Mouse (Mus musculus) hindbrain, embryonic 10.5 days (tissue): Measurements from ENCODE around the gene Ccm2. TPM values are rescaled to one million over a fixed set of nuclear protein-coding genes. Genes with fewer than 3 reads are reported as not detected.

Experiments
- DNase-seq: peaks from one replicate; pipeline ENCODE4 v3.0.0-alpha.2; 2017; ENCODE audit warnings: low spot score
- H3K27ac ChIP-seq: fragments of 300-500 bp; sonication (generic); 2 replicates; pipeline ENCODE4 v1.5.1; 2016; ENCODE audit warnings: mild to moderate bottlenecking, moderate library complexity
- H3K27me3 ChIP-seq: fragments of 300-500 bp; sonication (generic); 2 replicates; pipeline ENCODE4 v1.6.1; 2016; ENCODE audit warnings: mild to moderate bottlenecking; ENCODE audit not compliant: poor library complexity, insufficient read depth, severe bottlenecking
- H3K36me3 ChIP-seq: fragments of 300-500 bp; sonication (generic); 2 replicates; pipeline ENCODE4 v1.6.1; 2016; ENCODE audit warnings: mild to moderate bottlenecking, moderate library complexity
- H3K4me1 ChIP-seq: fragments of 300-500 bp; sonication (generic); replicated peaks from 2 replicates; pipeline ENCODE4 v1.6.1; 2016; ENCODE audit warnings: mild to moderate bottlenecking
- H3K4me3 ChIP-seq: fragments of 300-500 bp; sonication (generic); 2 replicates; pipeline ENCODE4 v1.5.1; 2016; ENCODE audit warnings: mild to moderate bottlenecking, moderate library complexity
- H3K9me3 ChIP-seq: fragments of 300-500 bp; sonication (generic); 2 replicates; pipeline ENCODE4 v1.6.1; 2016; ENCODE audit warnings: mild to moderate bottlenecking, moderate library complexity
- WGBS: fragments of 180-500 bp; shearing (Covaris S2); methylation state at CpG from one replicate; pipeline ENCODE4 v1.1.7; 2016; 5-methylcytosine and 5-hydroxymethylcytosine counted together
- polyA plus RNA-seq: library from polyadenylated mRNA; unstranded; fragments of >200 nt; fragmentation: Nextera tagmentation; extraction: Ambion mirVana; gene quantifications from 2 replicates; pipeline ENCODE4 v1.2.1, GENCODE M21; 2016

The Ccm2 gene
- polyA plus RNA-seq, 1 experiment from 2014 or later: 112 TPM

GRCm38 (mm10) chr11:6547037-6547680 lies 472 bp downstream of the Ccm2 start:
- Histone ChIP-seq H3K36me3 (peaks cover 34% of the 10 kb centered on the region), H3K4me3 (peak overlapping the region; percentile 87), H3K9me3 (no peaks in the 10 kb centered on the region), H3K4me1 (peaks cover 14% of the 10 kb centered on the region), H3K27me3 (no peaks in the 10 kb centered on the region), H3K27ac (peak overlapping the region; percentile 99)
- under 1% methylated on average over 41 of the region's 41 CpGs for WGBS
- peak; percentile 79 for DNase-seq

DNA sequence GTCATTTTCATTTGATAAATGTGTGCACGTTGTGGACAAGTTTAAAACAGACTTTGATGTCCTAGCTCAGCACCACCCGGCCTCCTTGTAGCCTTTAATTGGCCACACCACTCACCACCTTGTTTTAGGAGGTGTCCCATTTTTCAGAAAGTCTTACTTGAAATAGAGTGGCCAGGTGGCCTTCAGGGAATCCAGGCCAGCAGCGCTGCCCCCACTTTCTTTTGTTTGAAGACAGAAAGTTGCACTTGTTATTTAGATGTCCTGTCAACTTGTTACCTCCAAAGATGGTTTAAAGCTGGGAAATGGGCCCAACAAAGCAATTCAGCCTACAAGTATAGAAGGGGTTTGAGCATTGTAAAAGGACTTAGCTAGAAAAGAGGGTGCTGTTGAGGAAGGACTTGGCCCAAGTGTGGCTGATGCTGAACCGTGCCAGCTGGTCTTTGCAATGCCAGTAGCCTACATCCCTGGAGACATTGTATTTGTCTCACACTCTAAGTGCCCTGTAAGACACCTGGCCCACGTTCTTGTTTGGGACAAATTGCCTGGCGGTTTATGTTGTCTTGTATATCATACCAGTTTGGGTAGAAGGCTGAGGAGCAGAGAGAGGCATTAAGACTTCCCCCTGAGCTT lies 1.1 kb downstream of the Ccm2 start:
- peak overlapping the region; percentile 87 for H3K4me3 ChIP-seq
- no peak for DNase-seq
- peaks cover 14% of the 10 kb centered on the region for H3K4me1 ChIP-seq
- peaks cover 39% of the 10 kb centered on the region for H3K36me3 ChIP-seq
- no peaks in the 10 kb centered on the region for H3K27me3 ChIP-seq
- WGBS: 48% methylated on average over 6 of the region's 6 CpGs
- peak overlapping the region; percentile 99 for H3K27ac ChIP-seq
- no peaks in the 10 kb centered on the region for H3K9me3 ChIP-seq

- H3K4me1 ChIP-seq: peaks cover 16% of the 10 kb centered on the region
- no peak for DNase-seq
- H3K36me3 ChIP-seq: peaks cover 51% of the 10 kb centered on the region
- WGBS: 90% methylated on average over 2 of the region's 2 CpGs
- no peaks in the 10 kb centered on the region for H3K27me3 ChIP-seq
- no peak overlapping the region for H3K27ac ChIP-seq
- no peak overlapping the region for H3K4me3 ChIP-seq
- no peaks in the 10 kb centered on the region for H3K9me3 ChIP-seq
Measured at GRCm38 (mm10) chr11:6549770-6550169, 3.1 kb downstream of the Ccm2 start.

DNA sequence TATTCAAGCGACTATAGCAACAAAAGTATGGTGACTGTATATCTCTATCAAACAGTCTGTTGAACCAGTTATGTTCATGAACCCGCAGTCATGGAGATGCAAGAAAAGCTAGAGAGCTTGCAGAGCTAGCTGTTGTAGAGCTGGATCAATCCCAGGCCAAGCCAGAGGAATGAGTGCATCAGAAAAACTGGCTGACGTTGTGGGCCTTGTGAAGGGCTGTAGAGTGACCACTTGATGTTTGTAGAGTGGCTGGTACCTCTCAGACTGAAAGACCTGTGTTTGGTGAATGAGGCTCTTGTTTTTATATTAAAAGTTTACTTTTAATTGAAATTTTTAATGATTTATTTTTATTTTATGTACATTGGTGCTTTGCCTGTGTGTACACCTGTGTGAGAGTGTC lies 3.5 kb downstream of the Ccm2 start:
- Histone ChIP-seq H3K4me1 (peaks cover 17% of the 10 kb centered on the region), H3K36me3 (peaks cover 51% of the 10 kb centered on the region), H3K27ac (no peak overlapping the region), H3K27me3 (no peaks in the 10 kb centered on the region), H3K4me3 (no peak overlapping the region), H3K9me3 (no peaks in the 10 kb centered on the region)
- no peak for DNase-seq
- WGBS: 91% methylated on average over 3 of the region's 3 CpGs

DNA sequence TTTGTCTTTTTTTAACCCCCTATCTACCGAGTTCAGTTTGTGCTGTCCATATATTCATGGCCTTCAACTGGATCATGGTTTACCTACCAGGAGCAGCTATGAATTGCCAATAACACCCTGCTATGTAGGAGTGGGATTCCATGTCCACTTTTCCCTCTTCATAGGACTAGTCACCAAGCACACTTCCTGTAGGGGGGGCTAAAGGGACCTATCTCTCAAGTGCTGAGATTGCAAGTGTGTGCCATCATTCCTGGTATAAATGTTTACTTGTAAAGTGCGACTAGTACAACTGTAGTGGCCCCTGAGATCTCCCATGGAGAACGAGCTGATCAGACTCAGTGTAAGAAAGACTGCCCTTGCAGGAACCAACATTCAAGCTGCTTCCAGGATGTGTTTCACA lies 11.5 kb downstream of the Ccm2 start:
- no peak overlapping the region for H3K27ac ChIP-seq
- H3K36me3 ChIP-seq: peaks cover 52% of the 10 kb centered on the region
- no peak overlapping the region for H3K4me3 ChIP-seq
- 93% methylated on average over 3 of the region's 3 CpGs for WGBS
- DNase-seq: no peak
- 0 out of 2 replicates have a peak, but pooled peaks cover 3% of the 10 kb centered on the region for H3K4me1 ChIP-seq
- H3K27me3 ChIP-seq: no peaks in the 10 kb centered on the region
- no peaks in the 10 kb centered on the region for H3K9me3 ChIP-seq

GRCm38 (mm10) chr11:6559996-6560395 lies 13.3 kb downstream of the Ccm2 start:
- no peak overlapping the region for H3K27ac ChIP-seq
- WGBS: 95% methylated on average over 2 of the region's 2 CpGs
- H3K4me1 ChIP-seq: no peaks in the 10 kb centered on the region
- no peak overlapping the region for H3K4me3 ChIP-seq
- H3K36me3 ChIP-seq: peaks cover 55% of the 10 kb centered on the region
- no peak for DNase-seq
- H3K9me3 ChIP-seq: no peaks in the 10 kb centered on the region
- H3K27me3 ChIP-seq: no peaks in the 10 kb centered on the region

DNA sequence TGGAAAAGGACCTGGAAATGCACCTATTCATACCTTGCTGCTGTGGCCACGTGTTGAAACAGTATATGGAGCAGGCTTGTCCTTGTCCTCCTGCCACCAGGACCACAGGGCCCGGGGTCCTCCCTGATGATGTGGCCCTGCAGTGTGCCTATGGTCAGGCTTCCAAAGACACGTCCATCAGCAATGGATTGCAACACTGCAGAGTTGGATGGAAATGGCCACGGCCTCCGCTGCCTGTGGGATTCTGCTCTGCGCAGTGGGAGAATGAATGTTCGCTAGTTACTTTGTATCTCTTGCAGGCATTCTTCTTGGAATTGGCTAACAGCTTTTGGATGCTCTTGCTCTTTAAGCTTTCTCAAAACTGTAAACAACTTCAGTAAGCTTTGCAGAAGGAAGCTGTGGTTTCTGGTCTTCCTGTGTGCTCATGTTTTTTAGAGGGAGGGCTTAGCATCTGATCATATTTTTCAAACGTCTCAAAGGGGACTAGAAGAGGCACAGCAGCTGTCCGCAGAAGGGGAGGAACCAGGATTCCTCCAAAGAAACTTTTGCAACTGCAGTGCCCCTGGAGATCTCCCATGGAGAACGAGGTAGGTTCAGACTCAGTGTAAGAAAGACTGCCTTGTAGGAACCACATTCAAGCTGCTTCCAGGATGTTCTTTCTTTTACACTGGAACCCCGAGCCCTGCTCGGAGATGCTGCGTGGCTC lies 14.1 kb downstream of the Ccm2 start:
- no peaks in the 10 kb centered on the region for H3K4me1 ChIP-seq
- H3K27ac ChIP-seq: no peak overlapping the region
- H3K36me3 ChIP-seq: peaks cover 58% of the 10 kb centered on the region
- no peaks in the 10 kb centered on the region for H3K9me3 ChIP-seq
- no peak for DNase-seq
- no peak overlapping the region for H3K4me3 ChIP-seq
- 88% methylated on average over 13 of the region's 13 CpGs for WGBS
- no peaks in the 10 kb centered on the region for H3K27me3 ChIP-seq

DNA sequence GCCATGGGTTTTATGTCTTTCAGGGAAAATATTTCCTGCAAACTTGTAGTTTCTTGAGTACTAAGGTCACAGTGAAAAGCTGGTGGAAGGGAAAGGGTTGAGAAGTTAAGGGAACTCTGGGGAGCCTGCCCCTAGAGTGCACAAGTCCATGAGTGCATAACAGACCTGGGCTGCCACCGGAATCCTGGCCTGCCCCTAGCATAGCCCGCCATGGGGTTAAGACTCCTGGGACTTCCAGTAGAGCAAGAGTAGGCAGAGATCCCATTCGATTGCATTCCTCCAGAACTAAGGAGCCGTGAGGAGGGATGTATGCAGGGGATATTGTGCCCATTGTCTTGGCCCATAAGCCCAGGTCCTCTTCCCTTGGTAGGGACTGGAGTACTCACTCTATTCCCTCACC lies 14.8 kb downstream of the Ccm2 start:
- 92% methylated on average over 4 of the region's 4 CpGs for WGBS
- H3K4me1 ChIP-seq: no peaks in the 10 kb centered on the region
- H3K36me3 ChIP-seq: peaks cover 56% of the 10 kb centered on the region
- H3K9me3 ChIP-seq: no peaks in the 10 kb centered on the region
- no peak overlapping the region for H3K27ac ChIP-seq
- DNase-seq: no peak
- H3K27me3 ChIP-seq: no peaks in the 10 kb centered on the region
- H3K4me3 ChIP-seq: no peak overlapping the region

- Histone ChIP-seq H3K36me3 (peaks cover 55% of the 10 kb centered on the region), H3K27me3 (no peaks in the 10 kb centered on the region), H3K4me3 (no peak overlapping the region), H3K4me1 (no peaks in the 10 kb centered on the region), H3K9me3 (no peaks in the 10 kb centered on the region), H3K27ac (no peak overlapping the region)
- DNase-seq: no peak
- WGBS: 93% methylated on average over 6 of the region's 6 CpGs
Measured at GRCm38 (mm10) chr11:6562359-6562758, 15.7 kb downstream of the Ccm2 start.

- Histone ChIP-seq H3K9me3 (no peaks in the 10 kb centered on the region), H3K4me3 (no peak overlapping the region), H3K27ac (no peak overlapping the region), H3K36me3 (peaks cover 55% of the 10 kb centered on the region), H3K27me3 (no peaks in the 10 kb centered on the region), H3K4me1 (no peaks in the 10 kb centered on the region)
- DNase-seq: no peak
- 94% methylated on average over 4 of the region's 4 CpGs for WGBS
Measured at GRCm38 (mm10) chr11:6563201-6563600, 16.5 kb downstream of the Ccm2 start.

GRCm38 (mm10) chr11:6566496-6566895 lies 19.8 kb downstream of the Ccm2 start:
- peaks cover 10% of the 10 kb centered on the region for H3K4me1 ChIP-seq
- no peaks in the 10 kb centered on the region for H3K9me3 ChIP-seq
- no peaks in the 10 kb centered on the region for H3K27me3 ChIP-seq
- no peak overlapping the region for H3K4me3 ChIP-seq
- DNase-seq: no peak
- no peak overlapping the region for H3K27ac ChIP-seq
- peaks cover 68% of the 10 kb centered on the region for H3K36me3 ChIP-seq
- 88% methylated on average over 4 of the region's 4 CpGs for WGBS

DNA sequence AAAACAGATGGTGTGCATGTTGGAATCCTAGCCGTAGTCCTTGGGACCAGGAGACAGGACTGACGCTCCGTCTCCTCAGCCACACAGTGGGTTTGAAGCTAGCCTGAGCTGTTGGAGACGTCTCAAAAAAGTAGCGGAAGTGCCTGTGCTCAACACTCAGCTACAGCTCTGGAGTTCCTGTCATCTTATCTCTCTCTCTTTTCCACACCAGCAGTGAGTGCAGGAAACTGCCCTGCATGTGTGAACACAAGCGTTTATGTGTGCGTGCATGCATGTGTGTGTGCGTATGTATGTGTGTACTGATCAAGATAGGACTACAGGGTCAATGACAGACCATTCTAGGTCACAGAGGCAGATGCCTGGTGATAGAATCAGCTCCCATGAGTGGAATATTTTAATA lies 21.3 kb downstream of the Ccm2 start:
- H3K9me3 ChIP-seq: no peaks in the 10 kb centered on the region
- H3K4me1 ChIP-seq: peaks cover 10% of the 10 kb centered on the region
- H3K27me3 ChIP-seq: no peaks in the 10 kb centered on the region
- WGBS: 93% methylated on average over 8 of the region's 8 CpGs
- no peak overlapping the region for H3K27ac ChIP-seq
- H3K4me3 ChIP-seq: no peak overlapping the region
- H3K36me3 ChIP-seq: peaks cover 72% of the 10 kb centered on the region
- no peak for DNase-seq
